ENCODE assay signal across 18 mouse cellular contexts in genomic region chr3:80038553-80039129, GRCm38 (mm10).
A peak's percentile ranks its signal among the peaks of the same experiment; 100 is the strongest.
DNase-seq lines count a peak whose midpoint lies in the region; TF ChIP-seq lines count a peak whose summit lies in the region.
"Had no signal": no experiment of that assay in that cellular context is flagged by ENCODE, and none has a peak within 500 bp of the region (broad histone marks: within the 10 kb centered on the region; RNA-seq: fewer than 3 reads in every experiment).

No protein-coding gene starts in this region.

- 67% methylated on average over 11 of the region's 11 CpGs for WGBS in heart, embryonic 10.5 days

- no peaks in the 10 kb centered on the region for H3K36me3 ChIP-seq in heart, embryonic 10.5 days
- no peaks in the 10 kb centered on the region for H3K36me3 ChIP-seq in C2C12 (ENCODE audit: control insufficient read depth, insufficient read depth)
- H3K36me3 ChIP-seq: G1E; hindbrain, embryonic 10.5 days; liver, embryonic 13.5 days; midbrain, embryonic 12.5 days had no signal

- no peaks in the 10 kb centered on the region for H3K79me2 ChIP-seq in C2C12 (ENCODE audit: control insufficient read depth, insufficient read depth)

- intact Hi-C loops in heart, postnatal 14 days (cut with DNase I) = no loop called here
- intact Hi-C loops in left cerebral cortex, postnatal 10 days (cut with DNase I) = no loop called here

- DNase-seq in heart, adult 11 months = peak; percentile 95
- DNase-seq in heart, embryonic 10.5 days (ENCODE audit: low spot score) = no peak
- peak; percentile 22 to 27 for DNase-seq in heart, postnatal 14 days
- DNase-seq in lung, postnatal 10 days = peak; percentile 35
- no peak for DNase-seq in layer of hippocampus, adult 18-20 months (ENCODE audit: low spot score in 2 of 2)
- no peak for DNase-seq in natural killer cell, adult 2 months (ENCODE audit: low spot score in 2 of 2)
- no peak for DNase-seq in left cerebral cortex, postnatal 10 days (ENCODE audit: extremely low spot score in 1 of 2, low spot score in 2 of 2)
- DNase-seq: adrenal gland, postnatal 10 days; cerebellum, adult 9-11 months; forebrain, postnatal 0 days; kidney, adult 18-20 months; liver, embryonic 13.5 days; right cerebral cortex, postnatal 14 days; thymus, postnatal 36 days had no signal

- H3K27me3 ChIP-seq in heart, embryonic 10.5 days (ENCODE audit: insufficient read depth, poor library complexity, severe bottlenecking) = no peaks in the 10 kb centered on the region
- no peaks in the 10 kb centered on the region for H3K27me3 ChIP-seq in C2C12 (ENCODE audit: control insufficient read depth, insufficient read depth, insufficient read length)
- H3K27me3 ChIP-seq: liver, embryonic 13.5 days; midbrain, embryonic 12.5 days had no signal

- no peaks in the 10 kb centered on the region for H3K4me1 ChIP-seq in heart, embryonic 10.5 days
- H3K4me1 ChIP-seq: hindbrain, embryonic 10.5 days; liver, embryonic 13.5 days; midbrain, embryonic 12.5 days had no signal

- H3K9me3 ChIP-seq in heart, embryonic 10.5 days = no peaks in the 10 kb centered on the region
- H3K9me3 ChIP-seq: G1E; hindbrain, embryonic 10.5 days; liver, embryonic 13.5 days; midbrain, embryonic 12.5 days had no signal

- H3K79me3 ChIP-seq in C2C12 (ENCODE audit: low read depth) = no peaks in the 10 kb centered on the region

- H3K4me3 ChIP-seq in heart, embryonic 10.5 days = no peak overlapping the region
- H3K4me3 ChIP-seq in C2C12 (ENCODE audit: insufficient read depth, poor library complexity, severe bottlenecking) = no peak overlapping the region
- H3K4me3 ChIP-seq: hindbrain, embryonic 10.5 days; liver, embryonic 13.5 days; midbrain, embryonic 12.5 days had no signal

- no peak for TF ChIP-seq CTCF in C2C12 (IDR thresholded peaks at IDR 0.05; ENCODE audit: control insufficient read depth, insufficient read depth, insufficient read length)

- H3ac ChIP-seq in C2C12 (ENCODE audit: control insufficient read depth, insufficient read length, low read depth) = no peak overlapping the region

- no peak overlapping the region for H3K27ac ChIP-seq in heart, embryonic 10.5 days
- H3K27ac ChIP-seq: hindbrain, embryonic 10.5 days; liver, embryonic 13.5 days; midbrain, embryonic 12.5 days had no signal

TF ChIP-seq in C2C12, 6 proteins besides CTCF, POLR2A, EP300 and RAD21:
- TF ChIP-seq MYOD1 (IDR thresholded peaks at IDR 0.05; ENCODE audit: control insufficient read depth, insufficient read length, low read depth) (peak; percentile 52), MAX (IDR thresholded peaks at IDR 0.05) (no peak)

Comparison
In these comparisons a context has a peak if more than half of its experiments do, and no peak if none do; other contexts are left out.
1. DNase-seq: peak in heart, adult 11 months (single experiment), heart, postnatal 14 days (2 of 2) and lung, postnatal 10 days (single experiment); none in heart, embryonic 10.5 days (single experiment), layer of hippocampus, adult 18-20 months (0 of 2), natural killer cell, adult 2 months (0 of 2) and left cerebral cortex, postnatal 10 days (0 of 2).